ENCODE assay signal across 10 mouse cellular contexts in genomic region chr11:116641168-116641567, GRCm38 (mm10). TPM values are rescaled to one million over a fixed set of nuclear protein-coding genes. Genes with fewer than 3 reads are reported as not detected.
DNase-seq lines count a peak whose midpoint lies in the region; ATAC-seq lines count a peak whose summit lies in the region.
"Had no signal": no experiment of that assay in that cellular context is flagged by ENCODE, and none has a peak within 500 bp of the region (broad histone marks: within the 10 kb centered on the region; RNA-seq: fewer than 3 reads in every experiment).

No protein-coding gene starts in this region.

- ATAC-seq in hindbrain, embryonic 14.5 days (ENCODE audit: low FRiP score): no peak
- ATAC-seq in common myeloid progenitor, adult 5-6 weeks (replicated peaks; ENCODE audit: low read depth, poor library complexity, severe bottlenecking): 0 out of 2 replicates have a peak, but pooled peaks have one; percentile 40

- WGBS in hindbrain, embryonic 10.5 days: 46% methylated on average over 5 of the region's 5 CpGs
- WGBS in hindbrain, embryonic 14.5 days: 52% methylated on average over 5 of the region's 5 CpGs

- H3K4me2 ChIP-seq in hindbrain, embryonic 14.5 days (replicated peaks): no peak overlapping the region
- H3K4me2 ChIP-seq: limb, embryonic 15.5 days had no signal

- no peak overlapping the region for H3K4me3 ChIP-seq in hindbrain, embryonic 10.5 days
- no peak overlapping the region for H3K4me3 ChIP-seq in hindbrain, embryonic 14.5 days (replicated peaks; ENCODE audit: low read length)
- H3K4me3 ChIP-seq: limb, embryonic 15.5 days had no signal

- no peaks in the 10 kb centered on the region for H3K9me3 ChIP-seq in hindbrain, embryonic 10.5 days
- no peaks in the 10 kb centered on the region for H3K9me3 ChIP-seq in hindbrain, embryonic 14.5 days (ENCODE audit: control insufficient read depth, low read length)
- H3K9me3 ChIP-seq: limb, embryonic 15.5 days had no signal

- no peaks in the 10 kb centered on the region for H3K36me3 ChIP-seq in hindbrain, embryonic 10.5 days
- no peaks in the 10 kb centered on the region for H3K36me3 ChIP-seq in hindbrain, embryonic 14.5 days (replicated peaks; ENCODE audit: control insufficient read depth, insufficient read depth)
- H3K36me3 ChIP-seq: limb, embryonic 15.5 days had no signal

- H3K27ac ChIP-seq in hindbrain, embryonic 10.5 days: no peak overlapping the region
- no peak overlapping the region for H3K27ac ChIP-seq in hindbrain, embryonic 14.5 days
- H3K27ac ChIP-seq: limb, embryonic 15.5 days had no signal

- peaks cover 32% of the 10 kb centered on the region for H3K4me1 ChIP-seq in hindbrain, embryonic 10.5 days (replicated peaks)
- H3K4me1 ChIP-seq in hindbrain, embryonic 14.5 days (replicated peaks; ENCODE audit: control insufficient read depth, insufficient read depth, low read length): peaks cover 10% of the 10 kb centered on the region

- H3K9ac ChIP-seq in hindbrain, embryonic 14.5 days: no peak overlapping the region
- H3K9ac ChIP-seq: limb, embryonic 15.5 days had no signal

- DNase-seq in hindbrain, embryonic 10.5 days (ENCODE audit: low spot score): peak; percentile 50
- DNase-seq in hindbrain, embryonic 14.5 days (ENCODE audit: low spot score): no peak
- DNase-seq in urinary bladder, postnatal 14 days (ENCODE audit: low spot score): peak; percentile 52
- no peak for DNase-seq in urinary bladder, postnatal 25 days (ENCODE audit: low spot score)
- peak; percentile 72 for DNase-seq in thymus, postnatal 4 days
- DNase-seq in layer of hippocampus, adult 18-20 months (ENCODE audit: low spot score in 2 of 2): no peak
- no peak for DNase-seq in right cerebral cortex, adult 18-20 months

- peaks cover 23% of the 10 kb centered on the region; the same call in 1 of the 2 replicates for H3K27me3 ChIP-seq in hindbrain, embryonic 10.5 days (ENCODE audit: insufficient read depth, poor library complexity, severe bottlenecking)
- H3K27me3 ChIP-seq in hindbrain, embryonic 14.5 days (ENCODE audit: control insufficient read depth, insufficient read depth, low read length): no peaks in the 10 kb centered on the region
- H3K27me3 ChIP-seq: limb, embryonic 15.5 days had no signal

RNA-seq across cellular contexts. Expression of gene Prcd, which starts 12.2 kb away (rescaled TPM):
- 0.47 and 1.2 TPM in 2 replicates for polyA plus RNA-seq in hindbrain, embryonic 10.5 days (2016; fragmentation: Nextera tagmentation; extraction: Ambion mirVana)
- 2.8 and 3.5 TPM in 2 replicates for polyA plus RNA-seq in hindbrain, embryonic 14.5 days (2014; fragmentation: Nextera tagmentation; extraction: Ambion mirVana)
- not detected in 2 replicates for total RNA-seq in common myeloid progenitor, adult 5-6 weeks (2017)
- total RNA-seq in layer of hippocampus, adult 18-20 months (2021): 1 to 10 TPM; 5.6 to 5.8 TPM
- total RNA-seq: neutrophil, adult 5-6 weeks had no signal

RNA-seq across cellular contexts. Expression of gene Cygb, which starts 12.9 kb away (rescaled TPM):
- 3.5 and 3.8 TPM in 2 replicates for polyA plus RNA-seq in hindbrain, embryonic 10.5 days (2016; fragmentation: Nextera tagmentation; extraction: Ambion mirVana)
- 26.5 and 29.7 TPM in 2 replicates for polyA plus RNA-seq in hindbrain, embryonic 14.5 days (2014; fragmentation: Nextera tagmentation; extraction: Ambion mirVana)
- total RNA-seq in common myeloid progenitor, adult 5-6 weeks (2017): not detected in 2 replicates
- total RNA-seq in layer of hippocampus, adult 18-20 months (2021): 10 to 100 TPM; 71.3 to 80.7 TPM

RNA-seq across cellular contexts. Expression of gene Rhbdf2, which starts 14.3 kb away (rescaled TPM):
- polyA plus RNA-seq in hindbrain, embryonic 10.5 days (2016; fragmentation: Nextera tagmentation; extraction: Ambion mirVana): 3.8 and 6.6 TPM in 2 replicates
- polyA plus RNA-seq in hindbrain, embryonic 14.5 days (2014; fragmentation: Nextera tagmentation; extraction: Ambion mirVana): 1.1 and 1.2 TPM in 2 replicates
- total RNA-seq in common myeloid progenitor, adult 5-6 weeks (2017): 2.1 and 2.4 TPM in 2 replicates
- total RNA-seq in layer of hippocampus, adult 18-20 months (2021): 1 to 10 TPM; 1.1 to 1.3 TPM

RNA-seq across cellular contexts. Expression of gene Aanat, which starts 54.9 kb away (rescaled TPM):
- polyA plus RNA-seq in hindbrain, embryonic 10.5 days (2016; fragmentation: Nextera tagmentation; extraction: Ambion mirVana): not detected in 2 replicates
- polyA plus RNA-seq in hindbrain, embryonic 14.5 days (2014; fragmentation: Nextera tagmentation; extraction: Ambion mirVana): 0.15 TPM in 1 of 2 replicates, not detected in the other
- total RNA-seq in common myeloid progenitor, adult 5-6 weeks (2017): not detected in 2 replicates
- 1 to 10 TPM in 1 of 2 experiments, under 1 TPM in 1; 0.33 to 1.1 TPM for total RNA-seq in layer of hippocampus, adult 18-20 months (2021)
- total RNA-seq: neutrophil, adult 5-6 weeks had no signal
- polyA plus RNA-seq: limb, embryonic 15.5 days had no signal

RNA-seq across cellular contexts. Expression of gene Ube2o, which starts 59.9 kb away (rescaled TPM):
- polyA plus RNA-seq in hindbrain, embryonic 10.5 days (2016; fragmentation: Nextera tagmentation; extraction: Ambion mirVana): 8.9 and 10.8 TPM in 2 replicates
- 27.5 and 28.5 TPM in 2 replicates for polyA plus RNA-seq in hindbrain, embryonic 14.5 days (2014; fragmentation: Nextera tagmentation; extraction: Ambion mirVana)
- 7.6 and 8.5 TPM in 2 replicates for total RNA-seq in common myeloid progenitor, adult 5-6 weeks (2017)
- 100 to 1,000 TPM in 1 of 2 experiments, 10 to 100 TPM in 1; 99.4 to 104 TPM for total RNA-seq in layer of hippocampus, adult 18-20 months (2021)

Comparison
In these comparisons a context has a peak if more than half of its experiments do, and no peak if none do; other contexts are left out.
1. DNase-seq: peak in hindbrain, embryonic 10.5 days (single experiment), urinary bladder, postnatal 14 days (single experiment) and thymus, postnatal 4 days (single experiment); none in hindbrain, embryonic 14.5 days (single experiment), urinary bladder, postnatal 25 days (single experiment), layer of hippocampus, adult 18-20 months (0 of 2) and right cerebral cortex, adult 18-20 months (single experiment).
2. RNA of gene Cygb, which starts 12.9 kb away (total RNA-seq): 71.3 to 80.7 TPM in layer of hippocampus, adult 18-20 months; not detected in common myeloid progenitor, adult 5-6 weeks; every median in the first group is over 10 times any median in the second.